Mouse (Mus musculus) G1E (cell line): ENCODE measurements around the gene Supt5.

Experiments used
- CTCF ChIP-seq: IDR thresholded peaks from 2 replicates; pipeline ENCODE4 v1.5.1; 2012; ENCODE audit warnings: low read depth, low read length, inconsistent platforms, mixed read lengths
- GATA1 ChIP-seq: IDR thresholded peaks from 2 replicates; pipeline ENCODE4 v1.6.1; 2012; ENCODE audit warnings: borderline replicate concordance, low read length, inconsistent platforms, mixed read lengths
- POLR2AphosphoS5 ChIP-seq: IDR thresholded peaks from 2 replicates; pipeline ENCODE4 v1.6.1; 2012; ENCODE audit warnings: low read depth, low read length, inconsistent platforms; ENCODE audit not compliant: insufficient replicate concordance
- TAL1 ChIP-seq: conservative IDR thresholded peaks from 2 replicates; pipeline ENCODE4 v1.6.1; 2012; ENCODE audit warnings: low read depth, low read length, inconsistent platforms, mixed read lengths

- TF ChIP-seq CTCF (no peak), TAL1 (no peak), POLR2AphosphoS5 (no peak), GATA1 (no peak)
Observed at GRCm38 (mm10) chr7:28378066-28378690, 39.6 kb upstream of the Supt5 start.
